Mouse (Mus musculus): ENCODE results near the gene Mfsd5. TPM values are rescaled to one million over a fixed set of nuclear protein-coding genes. Genes with fewer than 3 reads are reported as not detected.
A peak's percentile ranks its signal among the peaks of the same experiment; 100 is the strongest.

The Mfsd5 gene
- polyA plus RNA-seq, 1 experiment from 2014 or later, result 24.9 TPM

DNA sequence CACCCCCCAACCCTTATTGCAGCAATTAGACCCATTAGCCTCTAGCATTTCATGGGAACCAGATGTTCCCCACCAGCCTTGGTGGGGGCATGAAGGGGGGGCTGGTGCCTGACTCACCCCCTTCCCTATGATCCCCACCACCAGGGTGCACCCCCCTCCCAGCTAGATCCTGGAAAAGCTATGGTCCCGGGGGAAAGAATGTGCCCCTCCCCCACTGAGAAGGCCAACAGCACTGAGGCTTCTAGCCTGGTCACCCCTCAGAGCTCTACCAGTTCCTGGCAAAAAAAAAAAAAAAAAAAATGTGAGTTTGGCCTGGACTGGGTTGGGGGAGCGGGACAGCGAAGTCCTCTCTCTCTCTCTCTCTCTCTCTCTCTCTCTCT, 30.5 kb upstream of the Mfsd5 start:
- no peak for ATAC-seq (ENCODE audit: insufficient read depth)
- Histone ChIP-seq H3K9me3 (replicated peaks) (no peaks in the 10 kb centered on the region), H3K4me1 (replicated peaks) (peaks cover 36% of the 10 kb centered on the region), H3K27ac (replicated peaks) (no peak overlapping the region), H3K4me2 (no peak overlapping the region), H3K9ac (no peak overlapping the region), H3K4me3 (replicated peaks) (no peak overlapping the region), H3K36me3 (replicated peaks) (no peaks in the 10 kb centered on the region), H3K27me3 (peaks cover 98% of the 10 kb centered on the region)
- WGBS (ENCODE audit: insufficient replicate concordance), result 21% methylated on average over 3 of the region's 3 CpGs

DNA sequence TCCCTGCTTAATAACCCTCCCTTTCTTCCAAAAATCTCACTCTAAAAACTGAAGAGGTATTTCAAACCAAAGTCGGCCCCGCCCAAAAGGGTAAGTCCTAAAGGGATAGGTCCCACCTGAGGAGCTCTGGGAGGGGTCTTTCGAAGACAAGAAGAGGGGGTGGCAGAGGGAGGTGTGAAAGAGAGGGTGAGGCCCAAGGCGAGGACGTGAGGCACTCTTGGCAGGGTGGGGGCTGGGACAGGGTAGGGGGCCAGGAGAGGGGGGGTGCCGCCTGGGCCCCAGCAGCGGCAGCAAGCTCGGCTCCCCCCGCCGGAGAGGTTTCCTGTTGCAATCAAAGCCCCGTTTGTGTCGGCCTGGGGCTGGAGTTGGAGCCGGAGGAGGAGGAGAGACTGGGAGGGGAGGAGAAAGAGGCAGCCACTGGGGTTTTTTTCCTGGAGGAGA, 30.0 kb upstream of the Mfsd5 start:
- Histone ChIP-seq H3K36me3 (replicated peaks) (no peaks in the 10 kb centered on the region), H3K4me3 (replicated peaks) (no peak overlapping the region), H3K4me1 (replicated peaks) (peaks cover 35% of the 10 kb centered on the region), H3K4me2 (peak overlapping the region; percentile 30; the same call in 1 of the 2 replicates), H3K9ac (no peak overlapping the region), H3K27me3 (peaks cover 98% of the 10 kb centered on the region), H3K9me3 (replicated peaks) (no peaks in the 10 kb centered on the region), H3K27ac (replicated peaks) (no peak overlapping the region)
- no peak for ATAC-seq (ENCODE audit: insufficient read depth)
- WGBS (ENCODE audit: insufficient replicate concordance), result 4% methylated on average over 13 of the region's 13 CpGs

DNA sequence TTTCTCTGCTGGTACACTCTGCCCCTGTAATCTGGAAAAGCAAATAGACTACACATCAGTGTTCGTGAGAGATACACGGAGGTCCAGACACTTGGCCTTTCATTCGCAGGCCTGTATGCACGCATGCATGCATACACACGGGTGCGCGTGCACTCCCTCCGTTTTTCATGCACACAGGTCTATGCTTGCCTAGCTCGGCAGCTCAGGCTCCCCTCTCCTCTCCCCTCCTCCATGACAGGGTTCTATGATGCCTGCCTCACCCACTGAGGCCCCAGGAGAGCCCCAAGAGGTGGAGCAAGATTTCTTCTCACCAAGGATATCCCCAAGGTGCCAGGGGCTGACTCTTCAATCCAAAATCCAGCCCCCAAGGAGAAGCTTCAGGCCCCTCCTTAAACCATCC, 29.3 kb upstream of the Mfsd5 start:
- peaks cover 98% of the 10 kb centered on the region for H3K27me3 ChIP-seq
- no peak overlapping the region for H3K27ac ChIP-seq (replicated peaks)
- ATAC-seq (ENCODE audit: insufficient read depth), result no peak
- peaks cover 29% of the 10 kb centered on the region for H3K4me1 ChIP-seq (replicated peaks)
- H3K36me3 ChIP-seq (replicated peaks), result no peaks in the 10 kb centered on the region
- no peaks in the 10 kb centered on the region for H3K9me3 ChIP-seq (replicated peaks)
- no peak overlapping the region for H3K9ac ChIP-seq
- H3K4me3 ChIP-seq (replicated peaks), result no peak overlapping the region
- 55% methylated on average over 9 of the region's 9 CpGs for WGBS (ENCODE audit: insufficient replicate concordance)
- no peak overlapping the region for H3K4me2 ChIP-seq

DNA sequence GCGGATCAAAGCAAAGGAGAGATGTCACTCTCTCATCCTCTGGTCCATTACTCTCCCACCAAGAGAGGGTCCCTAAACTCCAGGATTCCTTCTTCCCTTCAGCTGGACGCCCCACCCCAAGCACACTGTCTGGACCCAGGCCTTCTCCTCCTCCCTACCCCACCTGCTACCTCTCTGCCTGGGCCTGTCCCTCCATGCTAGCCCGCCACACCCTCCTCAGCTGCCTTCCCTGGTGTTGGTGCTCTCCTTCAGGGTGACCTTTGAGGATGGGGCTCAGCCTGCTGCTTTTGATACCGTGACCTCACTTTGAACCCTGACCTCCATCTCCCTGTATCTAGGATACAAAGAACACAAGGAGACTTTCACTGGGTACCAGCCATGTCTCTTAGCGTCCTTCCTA, 28.7 kb upstream of the Mfsd5 start:
- no peak overlapping the region for H3K4me3 ChIP-seq (replicated peaks)
- 62% methylated on average over 5 of the region's 5 CpGs for WGBS (ENCODE audit: insufficient replicate concordance)
- peaks cover 98% of the 10 kb centered on the region for H3K27me3 ChIP-seq
- H3K27ac ChIP-seq (replicated peaks), result no peak overlapping the region
- peaks cover 24% of the 10 kb centered on the region for H3K4me1 ChIP-seq (replicated peaks)
- H3K9me3 ChIP-seq (replicated peaks), result no peaks in the 10 kb centered on the region
- H3K9ac ChIP-seq, result no peak overlapping the region
- H3K4me2 ChIP-seq, result no peak overlapping the region
- ATAC-seq (ENCODE audit: insufficient read depth), result no peak
- no peaks in the 10 kb centered on the region for H3K36me3 ChIP-seq (replicated peaks)

DNA sequence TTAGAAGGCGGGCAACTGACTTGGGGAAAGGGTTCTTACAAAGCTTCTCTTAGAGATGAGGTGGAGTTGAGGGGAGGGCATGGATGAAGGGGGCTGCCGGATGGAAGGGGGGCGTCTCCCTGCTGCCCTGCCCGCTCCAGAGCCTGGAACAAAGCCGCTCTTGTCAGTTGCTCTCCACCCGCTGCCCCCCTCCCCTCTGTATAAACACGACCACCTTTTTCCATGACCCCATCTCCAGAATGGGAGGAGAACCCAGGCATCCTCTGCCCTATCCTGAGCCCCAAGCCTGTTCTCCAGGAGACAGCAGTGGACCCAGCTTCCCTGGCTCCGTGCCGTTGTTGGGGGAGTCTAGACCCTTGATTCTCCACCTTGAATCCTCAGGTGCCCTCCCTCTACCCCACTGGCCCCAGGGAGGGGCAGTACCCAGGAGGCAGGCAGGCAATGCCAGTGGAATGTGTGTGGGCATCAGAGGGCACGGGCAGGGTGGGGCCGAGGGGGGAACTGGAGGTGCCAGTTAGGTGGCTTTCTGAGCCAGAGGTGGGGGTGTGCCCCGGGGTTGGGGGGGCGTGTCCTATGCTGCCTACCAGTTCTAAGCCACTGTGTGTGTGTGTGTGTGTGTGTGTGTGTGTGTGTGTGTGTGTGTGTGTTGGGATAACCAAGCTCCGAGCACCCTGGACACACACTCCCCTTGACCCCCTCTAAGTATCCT, 23.6 kb upstream of the Mfsd5 start:
- H3K9me3 ChIP-seq (replicated peaks), result no peaks in the 10 kb centered on the region
- H3K36me3 ChIP-seq (replicated peaks), result no peaks in the 10 kb centered on the region
- H3K4me1 ChIP-seq (replicated peaks), result peaks cover 16% of the 10 kb centered on the region
- H3K27me3 ChIP-seq, result peaks cover 96% of the 10 kb centered on the region
- ATAC-seq (ENCODE audit: insufficient read depth), result no peak
- 49% methylated on average over 13 of the region's 14 CpGs for WGBS (ENCODE audit: insufficient replicate concordance)
- no peak overlapping the region for H3K4me2 ChIP-seq
- H3K9ac ChIP-seq, result no peak overlapping the region
- H3K4me3 ChIP-seq (replicated peaks), result no peak overlapping the region
- no peak overlapping the region for H3K27ac ChIP-seq (replicated peaks)

DNA sequence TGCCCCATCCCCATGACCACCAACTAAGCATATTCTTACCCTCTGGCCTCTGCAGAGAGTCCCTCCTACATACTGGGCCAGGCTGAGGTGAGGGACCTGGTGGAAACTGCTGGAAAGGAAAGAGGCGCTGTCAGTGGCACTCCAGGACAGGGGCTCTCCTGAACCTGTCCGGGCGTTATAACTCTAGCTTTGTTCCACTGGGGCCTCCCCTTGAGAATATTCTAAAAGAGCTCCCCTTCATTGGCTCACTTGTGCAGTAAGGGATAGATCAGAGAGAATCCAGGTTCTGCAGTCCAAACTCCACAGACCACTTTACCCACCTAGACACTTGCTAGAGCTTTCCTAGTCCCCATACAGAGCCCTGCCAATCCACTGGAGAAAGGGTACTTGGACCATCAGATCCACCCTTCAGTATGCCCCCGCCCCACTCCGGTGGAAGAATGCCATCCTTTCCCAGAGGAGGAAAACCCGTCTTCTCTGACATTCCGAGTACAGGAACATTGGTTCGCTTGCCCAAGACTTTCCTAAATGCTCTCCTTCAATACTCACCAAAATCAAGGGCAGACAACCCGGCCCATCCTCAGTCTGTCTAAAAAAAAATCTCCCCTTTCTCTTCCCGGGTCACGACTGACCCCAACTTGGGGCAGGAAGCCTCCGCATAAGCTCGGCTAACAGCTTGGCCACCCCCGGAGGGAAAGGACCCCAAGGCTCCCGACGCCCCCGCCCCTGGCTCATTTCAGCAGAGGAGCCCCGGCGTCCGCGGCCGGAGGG, 22.6 kb upstream of the Mfsd5 start:
- Histone ChIP-seq H3K27me3 (peaks cover 90% of the 10 kb centered on the region), H3K4me2 (peak overlapping the region; percentile 70), H3K4me3 (replicated peaks) (peak overlapping the region; percentile 53), H3K9ac (peak overlapping the region; percentile 15; the same call in 1 of the 2 replicates), H3K27ac (replicated peaks) (no peak overlapping the region), H3K4me1 (replicated peaks) (peaks cover 16% of the 10 kb centered on the region), H3K36me3 (replicated peaks) (no peaks in the 10 kb centered on the region), H3K9me3 (replicated peaks) (no peaks in the 10 kb centered on the region)
- no peak for ATAC-seq (ENCODE audit: insufficient read depth)
- WGBS (ENCODE audit: insufficient replicate concordance), result 13% methylated on average over 22 of the region's 22 CpGs

DNA sequence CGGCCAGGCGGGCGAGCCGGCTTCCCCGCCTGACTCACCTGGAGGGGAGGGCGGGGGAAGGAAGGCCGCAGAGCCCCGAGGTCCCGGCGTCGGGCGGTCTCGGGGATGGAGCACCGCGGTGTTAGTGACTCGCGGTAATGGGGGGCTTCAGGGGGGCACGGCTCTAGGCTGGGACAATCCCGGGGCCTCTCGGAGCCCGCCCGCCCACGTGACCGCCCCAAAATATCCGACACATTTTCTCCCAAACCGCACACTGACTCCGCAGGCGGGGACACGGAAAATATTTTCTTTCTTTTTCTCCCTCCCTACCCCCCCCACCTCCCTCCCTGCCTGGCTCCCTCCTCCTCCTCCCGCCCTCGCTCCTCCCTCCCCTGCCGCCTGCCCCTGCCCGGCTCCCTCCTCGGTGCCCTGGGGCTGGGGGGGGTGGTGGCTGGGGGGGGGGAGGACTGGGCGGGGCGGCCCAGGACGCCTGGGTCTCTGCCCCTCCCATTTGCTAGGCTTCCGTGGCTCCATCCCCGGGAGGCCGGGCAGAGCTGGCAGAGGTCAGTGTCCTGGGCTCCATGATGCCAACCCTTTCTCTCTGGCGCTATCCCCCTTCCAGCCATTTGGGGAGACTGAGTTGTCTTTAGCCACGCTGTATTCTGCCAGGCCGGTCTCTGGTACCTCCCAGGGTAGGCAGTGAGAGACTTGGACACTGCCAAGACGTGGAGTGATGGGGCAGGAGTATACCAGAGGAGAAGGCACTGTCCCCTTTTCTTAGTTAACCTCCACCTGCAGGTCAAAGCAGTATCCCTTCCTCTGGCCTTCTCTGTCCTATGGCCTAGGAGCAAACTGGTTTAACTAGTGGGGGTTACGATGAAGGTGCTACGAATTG, 21.8 kb upstream of the Mfsd5 start, which contains the start of gene Rarg:
Rarg (minus strand) TSS at position 316 of the 874 bp plus-strand sequence.
- Histone ChIP-seq H3K4me3 (replicated peaks) (peak within 1 kb of the TSS; percentile 53), H3K9ac (peak within 1 kb of the TSS; percentile 15; the same call in 1 of the 2 replicates), H3K4me1 (replicated peaks) (peaks cover 16% of the 10 kb centered on the region), H3K27ac (replicated peaks) (no peak within 1 kb of the TSS), H3K4me2 (peak within 1 kb of the TSS; percentile 70), H3K27me3 (peaks cover 90% of the 10 kb centered on the region), H3K36me3 (replicated peaks) (no peaks in the 10 kb centered on the region), H3K9me3 (replicated peaks) (no peaks in the 10 kb centered on the region)
- ATAC-seq (ENCODE audit: insufficient read depth), result no peak
- 3% methylated on average over 41 of the region's 46 CpGs for WGBS (ENCODE audit: insufficient replicate concordance)

DNA sequence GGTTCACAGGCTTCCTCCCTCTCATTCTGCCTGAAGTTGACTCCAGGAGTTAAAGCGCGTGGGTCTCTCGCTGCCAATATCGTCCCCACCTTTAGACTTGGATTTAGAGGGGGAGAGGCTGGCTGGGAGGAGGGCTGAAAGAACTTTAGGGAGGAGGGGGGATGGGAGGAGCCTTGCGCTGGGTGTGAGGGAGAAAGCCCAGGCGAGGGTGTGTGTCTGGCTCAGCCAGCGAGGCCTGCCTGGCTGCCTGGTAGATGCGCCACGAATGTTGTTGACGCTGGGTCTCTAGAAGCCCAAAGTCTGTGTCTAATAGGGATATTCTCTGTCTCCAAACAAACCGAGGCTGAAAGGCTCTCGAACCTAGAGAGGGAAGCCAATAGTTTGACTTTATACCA, 21.2 kb upstream of the Mfsd5 start:
- Histone ChIP-seq H3K36me3 (replicated peaks) (no peaks in the 10 kb centered on the region), H3K27me3 (peaks cover 91% of the 10 kb centered on the region), H3K4me2 (peak overlapping the region; percentile 70), H3K9me3 (replicated peaks) (no peaks in the 10 kb centered on the region), H3K4me1 (replicated peaks) (peaks cover 16% of the 10 kb centered on the region), H3K9ac (no peak overlapping the region), H3K27ac (replicated peaks) (no peak overlapping the region), H3K4me3 (replicated peaks) (no peak overlapping the region)
- no peak for ATAC-seq (ENCODE audit: insufficient read depth)
- 12% methylated on average over 12 of the region's 12 CpGs for WGBS (ENCODE audit: insufficient replicate concordance)

DNA sequence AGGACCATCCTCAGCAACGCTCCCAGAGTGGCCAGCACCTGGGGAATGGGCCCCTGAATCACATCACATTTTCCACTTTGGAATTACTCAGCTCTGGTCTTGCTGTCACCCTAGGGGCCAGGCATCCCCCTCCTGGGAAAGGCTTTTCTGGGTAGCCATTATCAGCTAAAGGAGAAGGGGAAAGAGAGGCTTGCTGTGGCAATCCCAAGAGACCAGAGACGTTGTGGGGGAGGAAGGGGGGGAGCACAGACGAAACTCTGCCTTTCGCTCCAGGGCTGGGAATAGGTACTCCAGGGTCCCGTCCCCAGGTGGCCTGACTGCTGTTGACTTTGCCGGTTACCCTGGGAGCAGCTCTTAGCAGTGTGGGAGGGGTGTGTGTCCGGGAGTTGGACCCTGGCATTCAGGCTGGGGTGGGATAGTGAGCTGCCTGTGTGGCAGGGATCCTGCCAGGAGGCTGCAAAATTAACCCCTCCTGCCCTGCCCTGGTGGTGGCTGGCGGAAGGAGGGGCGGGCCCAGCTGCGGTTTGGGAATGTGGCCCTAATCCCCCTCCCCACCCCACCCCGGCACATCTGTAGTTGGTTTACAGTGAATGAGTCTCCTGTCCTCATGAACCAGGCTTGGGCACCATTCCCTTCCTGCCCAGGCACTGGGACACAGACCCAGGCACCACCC, 20.5 kb upstream of the Mfsd5 start:
- no peak overlapping the region for H3K9ac ChIP-seq
- no peak overlapping the region for H3K27ac ChIP-seq (replicated peaks)
- ATAC-seq (ENCODE audit: insufficient read depth), result no peak
- peaks cover 92% of the 10 kb centered on the region for H3K27me3 ChIP-seq
- peaks cover 16% of the 10 kb centered on the region for H3K4me1 ChIP-seq (replicated peaks)
- no peak overlapping the region for H3K4me3 ChIP-seq (replicated peaks)
- WGBS (ENCODE audit: insufficient replicate concordance), result 31% methylated on average over 11 of the region's 11 CpGs
- H3K36me3 ChIP-seq (replicated peaks), result no peaks in the 10 kb centered on the region
- no peak overlapping the region for H3K4me2 ChIP-seq
- H3K9me3 ChIP-seq (replicated peaks), result no peaks in the 10 kb centered on the region

DNA sequence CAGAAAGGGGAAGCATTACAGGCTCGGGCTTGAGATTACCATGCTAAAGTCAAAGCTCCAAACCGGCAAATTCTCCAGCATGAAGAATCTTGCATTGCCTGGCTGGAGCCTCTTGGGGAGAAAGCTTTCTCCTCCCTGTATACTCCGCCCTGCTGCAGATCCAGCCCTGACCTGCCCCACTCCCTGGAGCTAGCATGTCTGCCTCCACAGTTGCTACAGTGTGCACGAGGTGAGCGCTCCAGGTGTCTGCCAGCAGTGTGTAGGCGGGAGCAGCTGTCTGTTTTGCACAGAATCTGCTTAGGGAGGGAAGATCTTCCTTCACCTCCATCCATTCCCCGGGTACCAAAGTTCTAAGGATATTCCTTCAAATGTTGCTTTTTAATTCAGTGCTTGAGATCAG, 16.7 kb upstream of the Mfsd5 start:
- ATAC-seq (ENCODE audit: insufficient read depth), result no peak
- 48% methylated on average over 7 of the region's 7 CpGs for WGBS (ENCODE audit: insufficient replicate concordance)
- H3K27me3 ChIP-seq, result peaks cover 64% of the 10 kb centered on the region

More for the DNA sequence above, 16.7 kb upstream of the Mfsd5 start:
- no peaks in the 10 kb centered on the region for H3K9me3 ChIP-seq (replicated peaks)
- no peak overlapping the region for H3K27ac ChIP-seq (replicated peaks)
- peaks cover 7% of the 10 kb centered on the region for H3K4me1 ChIP-seq (replicated peaks)
- no peaks in the 10 kb centered on the region for H3K36me3 ChIP-seq (replicated peaks)
- no peak overlapping the region for H3K9ac ChIP-seq
- H3K4me3 ChIP-seq (replicated peaks), result no peak overlapping the region
- no peak overlapping the region for H3K4me2 ChIP-seq

All from liver, embryonic 15.5 days (tissue).